Mouse (Mus musculus): Measurements from ENCODE around the gene Wdr17. TPM values are rescaled to one million over a fixed set of nuclear protein-coding genes. Genes with fewer than 3 reads are reported as not detected.
A peak's percentile ranks its signal among the peaks of the same experiment; 100 is the strongest.

The Wdr17 gene
- total and polyA plus RNA-seq, 3 experiments, result 0.13 to 0.83 (median 0.64) TPM

DNA sequence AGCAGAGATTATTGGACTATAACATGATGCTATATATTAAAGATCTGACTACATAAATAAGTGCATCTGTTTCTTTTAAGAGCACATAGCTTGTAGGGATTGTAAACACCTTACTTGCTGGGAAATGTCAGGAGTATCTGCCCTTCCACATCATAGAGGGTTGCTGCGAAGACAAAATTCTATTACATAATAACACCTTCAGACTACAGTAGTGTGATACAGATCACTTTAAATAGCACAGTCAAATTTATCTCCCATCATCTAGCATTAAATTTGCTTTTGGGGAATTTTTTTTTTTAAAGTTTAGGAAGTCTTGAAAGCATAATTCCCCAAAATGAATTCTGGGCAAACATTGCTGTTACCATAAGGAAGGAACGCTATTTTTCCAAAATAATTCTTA lies 25.9 kb upstream of the Wdr17 start:
- H3K9ac ChIP-seq (ENCODE audit: insufficient read depth, low read depth), result no peak overlapping the region
- no peaks in the 10 kb centered on the region for H3K27me3 ChIP-seq (replicated peaks)
- in situ Hi-C loops (cut with MboI; ENCODE audit: low pct_ligation_motif_present, low pct_unique_long_range_greater_than_20kb, low sequenced_read_pairs), result no loop called here
- dilution Hi-C loops (cut with MboI; ENCODE audit: extremely low pct_ligation_motif_present, extremely low pct_unique_long_range_greater_than_20kb, low sequenced_read_pairs), result no loop called here
- H3K36me3 ChIP-seq (replicated peaks in 1 of 2; ENCODE audit: control insufficient read depth in 1 of 2, insufficient read depth in 1 of 2, low read length in 1 of 2), result peaks cover 0 to under 1% of the 10 kb centered on the region in 2 experiments
- no peaks in the 10 kb centered on the region for H3K4me1 ChIP-seq (ENCODE audit: control insufficient read depth in 1 of 2, insufficient read depth in 2 of 2)
- H3K9me3 ChIP-seq (replicated peaks; ENCODE audit: low read length), result no peaks in the 10 kb centered on the region
- H3K4me2 ChIP-seq (ENCODE audit: insufficient read depth, low read depth, poor library complexity, severe bottlenecking), result no peak overlapping the region
- no peak overlapping the region for H3K27ac ChIP-seq (ENCODE audit: insufficient read depth, low read depth)
- DNase-seq (ENCODE audit: extremely low read depth), result no peak
- H3K79me2 ChIP-seq (replicated peaks; ENCODE audit: control insufficient read depth, extremely low read depth, insufficient read depth, poor library complexity, severe bottlenecking), result no peaks in the 10 kb centered on the region
- H3K4me3 ChIP-seq (replicated peaks in 1 of 3; ENCODE audit: low read depth in 2 of 3, low read length in 2 of 3, poor library complexity in 1 of 3), result no peak overlapping the region
- TF ChIP-seq IRF4 (IDR thresholded peaks at IDR 0.05; ENCODE audit: low read depth, low read length) (no peak), E2F4 (IDR thresholded peaks at IDR 0.05; ENCODE audit: insufficient replicate concordance, low read depth, low read length) (no peak), KAT2A (IDR thresholded peaks at IDR 0.05; ENCODE audit: insufficient replicate concordance, low read length) (no peak), GABPA (IDR thresholded peaks at IDR 0.05; ENCODE audit: insufficient replicate concordance, low read depth, low read length) (no peak), USF2 (conservative IDR thresholded peaks at IDR 0.05; ENCODE audit: low read depth, low read length) (no peak), MAZ (IDR thresholded peaks at IDR 0.05; ENCODE audit: low read depth, low read length) (no peak), NELFE (IDR thresholded peaks at IDR 0.05; ENCODE audit: low read depth, low read length) (no peak), ELF1 (IDR thresholded peaks at IDR 0.05; ENCODE audit: low read depth, low read length) (no peak), HCFC1 (IDR thresholded peaks at IDR 0.05; ENCODE audit: low read depth, low read length) (no peak), RAD21 (IDR thresholded peaks at IDR 0.05; ENCODE audit: low read depth, low read length) (no peak), BHLHE40 (IDR thresholded peaks at IDR 0.05; ENCODE audit: low read depth, low read length) (no peak), NRF1 (IDR thresholded peaks at IDR 0.05; ENCODE audit: low read depth, low read length) (no peak), JUN (IDR thresholded peaks at IDR 0.05; ENCODE audit: insufficient read depth, low read depth, low read length) (no peak), RCOR1 (conservative IDR thresholded peaks at IDR 0.05; ENCODE audit: low read depth, low read length) (no peak), EP300 (IDR thresholded peaks at IDR 0.05; ENCODE audit: low read length) (no peak), CHD1 (IDR thresholded peaks at IDR 0.05; ENCODE audit: low read depth, low read length) (no peak), JUND (conservative IDR thresholded peaks at IDR 0.05; ENCODE audit: low read depth, low read length) (no peak), CHD2 (IDR thresholded peaks at IDR 0.05; ENCODE audit: low read length) (no peak), ZMIZ1 (IDR thresholded peaks at IDR 0.05; ENCODE audit: low read depth, low read length) (no peak), POLR2AphosphoS2 (IDR thresholded peaks at IDR 0.05; ENCODE audit: low read depth, low read length) (no peak)

DNA sequence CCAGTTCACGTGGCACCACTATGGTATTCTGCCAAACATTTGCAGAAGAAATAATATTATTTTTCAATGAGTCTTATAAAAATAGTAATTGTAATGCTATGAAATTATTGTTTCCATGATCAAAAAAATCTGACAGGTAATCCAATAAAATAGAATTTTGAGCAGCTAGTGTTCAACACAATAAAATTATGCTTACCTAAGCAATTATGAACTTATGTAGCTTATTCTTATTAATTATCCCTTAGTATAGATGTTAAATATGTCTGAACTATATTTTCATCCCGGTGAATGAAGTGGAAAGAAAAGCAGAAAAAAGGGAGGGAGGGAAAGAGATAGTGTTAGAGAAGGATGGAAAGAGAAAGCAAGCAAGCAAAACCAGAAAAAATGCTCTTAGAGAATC lies 12.5 kb upstream of the Wdr17 start:
- in situ Hi-C loops (cut with MboI; ENCODE audit: low pct_ligation_motif_present, low pct_unique_long_range_greater_than_20kb, low sequenced_read_pairs) (no loop called here), dilution Hi-C loops (cut with MboI; ENCODE audit: extremely low pct_ligation_motif_present, extremely low pct_unique_long_range_greater_than_20kb, low sequenced_read_pairs) (no loop called here)
- H3K27me3 ChIP-seq (replicated peaks), result no peaks in the 10 kb centered on the region
- no peaks in the 10 kb centered on the region for H3K36me3 ChIP-seq (replicated peaks in 1 of 2; ENCODE audit: control insufficient read depth in 1 of 2, insufficient read depth in 1 of 2, low read length in 1 of 2)
- H3K4me1 ChIP-seq (ENCODE audit: control insufficient read depth in 1 of 2, insufficient read depth in 2 of 2), result no peaks in the 10 kb centered on the region
- no peak overlapping the region for H3K27ac ChIP-seq (ENCODE audit: insufficient read depth, low read depth)
- no peak overlapping the region for H3K4me2 ChIP-seq (ENCODE audit: insufficient read depth, low read depth, poor library complexity, severe bottlenecking)
- H3K4me3 ChIP-seq (replicated peaks in 1 of 3; ENCODE audit: low read depth in 2 of 3, low read length in 2 of 3, poor library complexity in 1 of 3), result no peak overlapping the region
- H3K79me2 ChIP-seq (replicated peaks; ENCODE audit: control insufficient read depth, extremely low read depth, insufficient read depth, poor library complexity, severe bottlenecking), result no peaks in the 10 kb centered on the region
- DNase-seq (ENCODE audit: extremely low read depth), result no peak
- TF ChIP-seq ZNF384 (IDR thresholded peaks at IDR 0.05; ENCODE audit: low read depth, low read length) (no peak), USF1 (IDR thresholded peaks at IDR 0.05; ENCODE audit: low read depth, low read length) (no peak), CHD2 (IDR thresholded peaks at IDR 0.05; ENCODE audit: low read length) (no peak), MAFK (IDR thresholded peaks at IDR 0.05; ENCODE audit: insufficient replicate concordance, low read length) (peak; percentile 76)
- no peaks in the 10 kb centered on the region for H3K9me3 ChIP-seq (replicated peaks; ENCODE audit: low read length)
- no peak overlapping the region for H3K9ac ChIP-seq (ENCODE audit: insufficient read depth, low read depth)

Measured in CH12.LX (cell line).